ENCODE assay signal across 8 mouse cellular contexts in genomic region chr15:102341580-102341979, GRCm38 (mm10). TPM values are rescaled to one million over a fixed set of nuclear protein-coding genes. Genes with fewer than 3 reads are reported as not detected.
DNase-seq lines count a peak whose midpoint lies in the region; ATAC-seq lines count a peak whose summit lies in the region.

No protein-coding gene starts in this region.

- peak; percentile 44 to 72 for DNase-seq in heart, adult 18-20 months
- DNase-seq in ovary, postnatal 36 days (ENCODE audit: low spot score): peak; percentile 30
- DNase-seq in ovary, postnatal 14 days (ENCODE audit: low spot score): no peak
- DNase-seq in adrenal gland, postnatal 14 days: peak; percentile 65
- peak; percentile 65 for DNase-seq in mesoderm, embryonic 11.5 days (ENCODE audit: low read depth, low spot score)

- no peak overlapping the region for H3K4me2 ChIP-seq in heart, embryonic 11.5 days
- H3K4me2 ChIP-seq in forebrain, embryonic 15.5 days (replicated peaks): no peak overlapping the region

- H3K9ac ChIP-seq in heart, embryonic 11.5 days (ENCODE audit: low read depth, low read length): no peak overlapping the region
- no peak overlapping the region for H3K9ac ChIP-seq in forebrain, embryonic 15.5 days (replicated peaks)

- ATAC-seq in heart, embryonic 11.5 days (replicated peaks; ENCODE audit: insufficient number of reproducible peaks, low FRiP score, low TSS enrichment): no peak
- ATAC-seq in inflammation-experienced regulatory T-cells, adult 6 months: peak; percentile 64
- no peak for ATAC-seq in forebrain, embryonic 15.5 days (replicated peaks)

- no peaks in the 10 kb centered on the region for H3K4me1 ChIP-seq in heart, embryonic 11.5 days (ENCODE audit: control insufficient read depth, insufficient read depth, low read length)
- H3K4me1 ChIP-seq in forebrain, embryonic 15.5 days: no peaks in the 10 kb centered on the region

- WGBS in heart, embryonic 11.5 days (ENCODE audit: insufficient replicate concordance): 10% methylated on average over 1 of the region's 1 CpGs
- WGBS in forebrain, embryonic 15.5 days: 12% methylated on average over 1 of the region's 1 CpGs

- no peaks in the 10 kb centered on the region for H3K27me3 ChIP-seq in heart, embryonic 11.5 days (ENCODE audit: control insufficient read depth, insufficient read depth, low read length)
- no peaks in the 10 kb centered on the region for H3K27me3 ChIP-seq in forebrain, embryonic 15.5 days

- H3K36me3 ChIP-seq in heart, embryonic 11.5 days (ENCODE audit: control insufficient read depth, insufficient read depth, low read length): peaks cover 28% of the 10 kb centered on the region
- H3K36me3 ChIP-seq in forebrain, embryonic 15.5 days: peaks cover 48% of the 10 kb centered on the region

- no peaks in the 10 kb centered on the region for H3K9me3 ChIP-seq in heart, embryonic 11.5 days (replicated peaks; ENCODE audit: control insufficient read depth, low read length)
- no peaks in the 10 kb centered on the region for H3K9me3 ChIP-seq in forebrain, embryonic 15.5 days

- no peak overlapping the region for H3K27ac ChIP-seq in heart, embryonic 11.5 days (ENCODE audit: low read depth, low read length)
- no peak overlapping the region for H3K27ac ChIP-seq in forebrain, embryonic 15.5 days (replicated peaks)

- H3K4me3 ChIP-seq in heart, embryonic 11.5 days (ENCODE audit: low read depth, low read length): no peak overlapping the region
- H3K4me3 ChIP-seq in forebrain, embryonic 15.5 days: no peak overlapping the region

RNA-seq across cellular contexts. Expression of gene Aaas, which starts 9.0 kb away (rescaled TPM):
- 10 to 100 TPM in 1 of 2 experiments, 1 to 10 TPM in 1; 9.8 to 12.1 TPM for total RNA-seq in heart, adult 18-20 months (2021)
- polyA plus RNA-seq in heart, embryonic 11.5 days (2014; fragmentation: Nextera tagmentation; extraction: Ambion mirVana): 62.9 and 64.9 TPM in 2 replicates
- total RNA-seq in adrenal gland, postnatal 14 days (2021): 22.5 and 23.2 TPM in 2 replicates
- 10 to 100 TPM; 39.8 to 53.2 (median 43.1) TPM for polyA plus RNA-seq in inflammation-experienced regulatory T-cells, adult 6 months (2017; shearing (Covaris generic))
- 42.6 and 44.9 TPM in 2 replicates for polyA plus RNA-seq in forebrain, embryonic 15.5 days (2015; fragmentation: Nextera tagmentation; extraction: Ambion mirVana)

RNA-seq across cellular contexts. Expression of gene Myg1, which starts 10.1 kb away (rescaled TPM):
- total RNA-seq in heart, adult 18-20 months (2021): 10 to 100 TPM; 25.0 to 26.0 TPM
- 72.7 and 77.8 TPM in 2 replicates for polyA plus RNA-seq in heart, embryonic 11.5 days (2014; fragmentation: Nextera tagmentation; extraction: Ambion mirVana)
- total RNA-seq in adrenal gland, postnatal 14 days (2021): 52.7 and 59.2 TPM in 2 replicates
- polyA plus RNA-seq in inflammation-experienced regulatory T-cells, adult 6 months (2017; shearing (Covaris generic)): 100 to 1,000 TPM; 102 to 153 (median 123) TPM
- 98.2 and 108 TPM in 2 replicates for polyA plus RNA-seq in forebrain, embryonic 15.5 days (2015; fragmentation: Nextera tagmentation; extraction: Ambion mirVana)

RNA-seq across cellular contexts. Expression of gene Pfdn5, which starts 15.7 kb away (rescaled TPM):
- total RNA-seq in heart, adult 18-20 months (2021): 100 to 1,000 TPM; 340 to 348 TPM
- 307 and 350 TPM in 2 replicates for polyA plus RNA-seq in heart, embryonic 11.5 days (2014; fragmentation: Nextera tagmentation; extraction: Ambion mirVana)
- 330 and 361 TPM in 2 replicates for total RNA-seq in adrenal gland, postnatal 14 days (2021)
- polyA plus RNA-seq in inflammation-experienced regulatory T-cells, adult 6 months (2017; shearing (Covaris generic)): 1,000 to 10,000 TPM in 2 of 3 experiments, 100 to 1,000 TPM in 1; 936 to 1,841 (median 1,443) TPM
- 467 and 474 TPM in 2 replicates for polyA plus RNA-seq in forebrain, embryonic 15.5 days (2015; fragmentation: Nextera tagmentation; extraction: Ambion mirVana)

RNA-seq across cellular contexts. Expression of gene Sp7, which starts 25.4 kb away (rescaled TPM):
- total RNA-seq in heart, adult 18-20 months (2021): not detected
- 0.20 and 0.52 TPM in 2 replicates for polyA plus RNA-seq in heart, embryonic 11.5 days (2014; fragmentation: Nextera tagmentation; extraction: Ambion mirVana)
- not detected in 2 replicates for total RNA-seq in adrenal gland, postnatal 14 days (2021)
- polyA plus RNA-seq in inflammation-experienced regulatory T-cells, adult 6 months (2017; shearing (Covaris generic)): not detected
- polyA plus RNA-seq in forebrain, embryonic 15.5 days (2015; fragmentation: Nextera tagmentation; extraction: Ambion mirVana): 0.36 and 0.40 TPM in 2 replicates

RNA-seq across cellular contexts. Expression of gene Espl1, which starts 45.5 kb away (rescaled TPM):
- total RNA-seq in heart, adult 18-20 months (2021): under 1 TPM; 0.54 to 0.92 TPM
- 20.0 and 23.8 TPM in 2 replicates for polyA plus RNA-seq in heart, embryonic 11.5 days (2014; fragmentation: Nextera tagmentation; extraction: Ambion mirVana)
- 6.6 and 10.7 TPM in 2 replicates for total RNA-seq in adrenal gland, postnatal 14 days (2021)
- polyA plus RNA-seq in inflammation-experienced regulatory T-cells, adult 6 months (2017; shearing (Covaris generic)): 10 to 100 TPM in 1 of 3 experiments, 1 to 10 TPM in 2; 1.9 to 17.9 (median 3.2) TPM
- 10.2 and 15.2 TPM in 2 replicates for polyA plus RNA-seq in forebrain, embryonic 15.5 days (2015; fragmentation: Nextera tagmentation; extraction: Ambion mirVana)
